Mouse (Mus musculus): ENCODE measurements around the gene Bcl2. TPM values are rescaled to one million over a fixed set of nuclear protein-coding genes. Genes with fewer than 3 reads are reported as not detected.

Bcl2 gene
- polyA plus RNA-seq, 1 experiment from 2014 or later: 17.8 TPM

GRCm38 (mm10) chr1:106527537-106527936 is 186.5 kb downstream of the Bcl2 start:
- H3K4me1 ChIP-seq (ENCODE audit: control insufficient read depth, insufficient read depth, low read length): 0 out of 2 replicates have a peak, but pooled peaks cover 8% of the 10 kb centered on the region
- no peak for ATAC-seq (ENCODE audit: insufficient read depth, low FRiP score)
- no peaks in the 10 kb centered on the region for H3K36me3 ChIP-seq (ENCODE audit: control insufficient read depth, insufficient read depth, low read length)
- no peak overlapping the region for H3K9ac ChIP-seq (ENCODE audit: low read length)
- 68% methylated on average over 1 of the region's 1 CpGs for WGBS
- H3K27me3 ChIP-seq (ENCODE audit: control insufficient read depth, insufficient read depth, low read length): no peaks in the 10 kb centered on the region
- no peak overlapping the region for H3K4me2 ChIP-seq (ENCODE audit: low read depth, low read length)
- no peaks in the 10 kb centered on the region for H3K9me3 ChIP-seq (replicated peaks; ENCODE audit: control insufficient read depth, low read length)
- H3K4me3 ChIP-seq (replicated peaks; ENCODE audit: low read length): no peak overlapping the region
- H3K27ac ChIP-seq (ENCODE audit: low read length): no peak overlapping the region

GRCm38 (mm10) chr1:106526751-106527150 is 187.3 kb downstream of the Bcl2 start:
- WGBS: 66% methylated on average over 7 of the region's 7 CpGs
- H3K9ac ChIP-seq (ENCODE audit: low read length): no peak overlapping the region

GRCm38 (mm10) chr1:106526112-106526511 is 188.0 kb downstream of the Bcl2 start:
- ATAC-seq (ENCODE audit: insufficient read depth, low FRiP score): no peak
- no peak overlapping the region for H3K4me3 ChIP-seq (replicated peaks; ENCODE audit: low read length)

More at GRCm38 (mm10) chr1:106526751-106527150, 187.3 kb downstream of the Bcl2 start:
- Histone ChIP-seq H3K27ac (ENCODE audit: low read length) (no peak overlapping the region), H3K9me3 (replicated peaks; ENCODE audit: control insufficient read depth, low read length) (no peaks in the 10 kb centered on the region), H3K4me2 (ENCODE audit: low read depth, low read length) (no peak overlapping the region), H3K4me1 (ENCODE audit: control insufficient read depth, insufficient read depth, low read length) (0 out of 2 replicates have a peak, but pooled peaks cover 8% of the 10 kb centered on the region), H3K4me3 (replicated peaks; ENCODE audit: low read length) (no peak overlapping the region), H3K36me3 (ENCODE audit: control insufficient read depth, insufficient read depth, low read length) (no peaks in the 10 kb centered on the region), H3K27me3 (ENCODE audit: control insufficient read depth, insufficient read depth, low read length) (no peaks in the 10 kb centered on the region)
- ATAC-seq (ENCODE audit: insufficient read depth, low FRiP score): no peak

GRCm38 (mm10) chr1:106523741-106524140 is 190.3 kb downstream of the Bcl2 start:
- Histone ChIP-seq H3K27ac (ENCODE audit: low read length) (no peak overlapping the region), H3K36me3 (ENCODE audit: control insufficient read depth, insufficient read depth, low read length) (no peaks in the 10 kb centered on the region), H3K4me1 (ENCODE audit: control insufficient read depth, insufficient read depth, low read length) (0 out of 2 replicates have a peak, but pooled peaks cover 8% of the 10 kb centered on the region), H3K9ac (ENCODE audit: low read length) (no peak overlapping the region), H3K9me3 (replicated peaks; ENCODE audit: control insufficient read depth, low read length) (no peaks in the 10 kb centered on the region), H3K27me3 (ENCODE audit: control insufficient read depth, insufficient read depth, low read length) (no peaks in the 10 kb centered on the region), H3K4me2 (ENCODE audit: low read depth, low read length) (no peak overlapping the region), H3K4me3 (replicated peaks; ENCODE audit: low read length) (no peak overlapping the region)
- no peak for ATAC-seq (ENCODE audit: insufficient read depth, low FRiP score)
- WGBS: 58% methylated on average over 6 of the region's 6 CpGs

More at GRCm38 (mm10) chr1:106526112-106526511, 188.0 kb downstream of the Bcl2 start:
- H3K4me1 ChIP-seq (ENCODE audit: control insufficient read depth, insufficient read depth, low read length): 0 out of 2 replicates have a peak, but pooled peaks cover 8% of the 10 kb centered on the region
- no peaks in the 10 kb centered on the region for H3K9me3 ChIP-seq (replicated peaks; ENCODE audit: control insufficient read depth, low read length)
- no peak overlapping the region for H3K4me2 ChIP-seq (ENCODE audit: low read depth, low read length)
- H3K36me3 ChIP-seq (ENCODE audit: control insufficient read depth, insufficient read depth, low read length): no peaks in the 10 kb centered on the region
- H3K27ac ChIP-seq (ENCODE audit: low read length): no peak overlapping the region
- H3K9ac ChIP-seq (ENCODE audit: low read length): no peak overlapping the region
- 82% methylated on average over 3 of the region's 3 CpGs for WGBS
- H3K27me3 ChIP-seq (ENCODE audit: control insufficient read depth, insufficient read depth, low read length): no peaks in the 10 kb centered on the region

- Histone ChIP-seq H3K9ac (ENCODE audit: low read length) (no peak overlapping the region), H3K36me3 (ENCODE audit: control insufficient read depth, insufficient read depth, low read length) (no peaks in the 10 kb centered on the region), H3K4me2 (ENCODE audit: low read depth, low read length) (no peak overlapping the region), H3K4me3 (replicated peaks; ENCODE audit: low read length) (no peak overlapping the region), H3K27me3 (ENCODE audit: control insufficient read depth, insufficient read depth, low read length) (no peaks in the 10 kb centered on the region), H3K4me1 (ENCODE audit: control insufficient read depth, insufficient read depth, low read length) (0 out of 2 replicates have a peak, but pooled peaks cover 8% of the 10 kb centered on the region), H3K9me3 (replicated peaks; ENCODE audit: control insufficient read depth, low read length) (no peaks in the 10 kb centered on the region), H3K27ac (ENCODE audit: low read length) (no peak overlapping the region)
- 84% methylated on average over 5 of the region's 5 CpGs for whole genome bisulfite sequencing
- no peak for ATAC-seq (ENCODE audit: insufficient read depth, low FRiP score)
Measured at GRCm38 (mm10) chr1:106523009-106523408, 191.1 kb downstream of the Bcl2 start.

GRCm38 (mm10) chr1:106517591-106518177 is 196.4 kb downstream of the Bcl2 start:
- ATAC-seq (ENCODE audit: insufficient read depth, low FRiP score): peak; percentile 75; the same call in 1 of the 2 replicates

GRCm38 (mm10) chr1:106517099-106517498 is 197.0 kb downstream of the Bcl2 start:
- Histone ChIP-seq H3K4me3 (replicated peaks; ENCODE audit: low read length) (no peak overlapping the region), H3K36me3 (ENCODE audit: control insufficient read depth, insufficient read depth, low read length) (no peaks in the 10 kb centered on the region), H3K4me1 (ENCODE audit: control insufficient read depth, insufficient read depth, low read length) (peaks cover 7% of the 10 kb centered on the region; the same call in 1 of the 2 replicates), H3K27me3 (ENCODE audit: control insufficient read depth, insufficient read depth, low read length) (no peaks in the 10 kb centered on the region), H3K27ac (ENCODE audit: low read length) (peak overlapping the region; percentile 66), H3K9me3 (replicated peaks; ENCODE audit: control insufficient read depth, low read length) (no peaks in the 10 kb centered on the region), H3K9ac (ENCODE audit: low read length) (no peak overlapping the region), H3K4me2 (ENCODE audit: low read depth, low read length) (no peak overlapping the region)
- peak; percentile 85 for ATAC-seq (ENCODE audit: insufficient read depth, low FRiP score)
- WGBS: 71% methylated on average over 1 of the region's 1 CpGs

More at GRCm38 (mm10) chr1:106517591-106518177, 196.4 kb downstream of the Bcl2 start:
- Histone ChIP-seq H3K36me3 (ENCODE audit: control insufficient read depth, insufficient read depth, low read length) (no peaks in the 10 kb centered on the region), H3K27ac (ENCODE audit: low read length) (peak overlapping the region; percentile 66), H3K9me3 (replicated peaks; ENCODE audit: control insufficient read depth, low read length) (no peaks in the 10 kb centered on the region), H3K4me1 (ENCODE audit: control insufficient read depth, insufficient read depth, low read length) (peaks cover 7% of the 10 kb centered on the region; the same call in 1 of the 2 replicates), H3K9ac (ENCODE audit: low read length) (no peak overlapping the region), H3K27me3 (ENCODE audit: control insufficient read depth, insufficient read depth, low read length) (no peaks in the 10 kb centered on the region), H3K4me3 (replicated peaks; ENCODE audit: low read length) (no peak overlapping the region), H3K4me2 (ENCODE audit: low read depth, low read length) (no peak overlapping the region)
- 69% methylated on average over 6 of the region's 6 CpGs for WGBS

- Histone ChIP-seq H3K36me3 (ENCODE audit: control insufficient read depth, insufficient read depth, low read length) (no peaks in the 10 kb centered on the region), H3K9me3 (replicated peaks; ENCODE audit: control insufficient read depth, low read length) (no peaks in the 10 kb centered on the region), H3K27me3 (ENCODE audit: control insufficient read depth, insufficient read depth, low read length) (no peaks in the 10 kb centered on the region), H3K4me3 (replicated peaks; ENCODE audit: low read length) (no peak overlapping the region), H3K27ac (ENCODE audit: low read length) (no peak overlapping the region), H3K4me2 (ENCODE audit: low read depth, low read length) (no peak overlapping the region), H3K4me1 (ENCODE audit: control insufficient read depth, insufficient read depth, low read length) (peaks cover 7% of the 10 kb centered on the region; the same call in 1 of the 2 replicates), H3K9ac (ENCODE audit: low read length) (no peak overlapping the region)
- WGBS: 83% methylated on average over 6 of the region's 6 CpGs
- no peak for ATAC-seq (ENCODE audit: insufficient read depth, low FRiP score)
Measured at GRCm38 (mm10) chr1:106515611-106516010, 198.5 kb downstream of the Bcl2 start.

GRCm38 (mm10) chr1:106513890-106514643 is 200.0 kb downstream of the Bcl2 start:
- Histone ChIP-seq H3K27me3 (ENCODE audit: control insufficient read depth, insufficient read depth, low read length) (no peaks in the 10 kb centered on the region), H3K9ac (ENCODE audit: low read length) (no peak overlapping the region), H3K4me3 (replicated peaks; ENCODE audit: low read length) (no peak overlapping the region), H3K4me2 (ENCODE audit: low read depth, low read length) (no peak overlapping the region), H3K27ac (ENCODE audit: low read length) (no peak overlapping the region), H3K4me1 (ENCODE audit: control insufficient read depth, insufficient read depth, low read length) (peaks cover 7% of the 10 kb centered on the region; the same call in 1 of the 2 replicates), H3K9me3 (replicated peaks; ENCODE audit: control insufficient read depth, low read length) (no peaks in the 10 kb centered on the region), H3K36me3 (ENCODE audit: control insufficient read depth, insufficient read depth, low read length) (no peaks in the 10 kb centered on the region)
- no peak for ATAC-seq (ENCODE audit: insufficient read depth, low FRiP score)
- 36% methylated on average over 7 of the region's 7 CpGs for WGBS
